Mouse (Mus musculus) E14TG2a.4 (cell line): ENCODE results near the gene Syt7.

ENCODE experiments used
- CTCF ChIP-seq: conservative IDR thresholded peaks from 2 replicates; pipeline ENCODE4 v1.5.1; 2014; ENCODE audit warnings: low read length
- NANOG ChIP-seq: IDR thresholded peaks from 2 replicates; pipeline ENCODE4 v1.6.1; 2014; ENCODE audit warnings: borderline replicate concordance, low read length, mixed read lengths

GRCm38 (mm10) chr19:10354830-10355229 lies 34.1 kb upstream of the Syt7 start:
- TF ChIP-seq CTCF (no peak), NANOG (no peak)
